12 mouse cellular contexts compared by ENCODE assay signal in the genomic region with DNA sequence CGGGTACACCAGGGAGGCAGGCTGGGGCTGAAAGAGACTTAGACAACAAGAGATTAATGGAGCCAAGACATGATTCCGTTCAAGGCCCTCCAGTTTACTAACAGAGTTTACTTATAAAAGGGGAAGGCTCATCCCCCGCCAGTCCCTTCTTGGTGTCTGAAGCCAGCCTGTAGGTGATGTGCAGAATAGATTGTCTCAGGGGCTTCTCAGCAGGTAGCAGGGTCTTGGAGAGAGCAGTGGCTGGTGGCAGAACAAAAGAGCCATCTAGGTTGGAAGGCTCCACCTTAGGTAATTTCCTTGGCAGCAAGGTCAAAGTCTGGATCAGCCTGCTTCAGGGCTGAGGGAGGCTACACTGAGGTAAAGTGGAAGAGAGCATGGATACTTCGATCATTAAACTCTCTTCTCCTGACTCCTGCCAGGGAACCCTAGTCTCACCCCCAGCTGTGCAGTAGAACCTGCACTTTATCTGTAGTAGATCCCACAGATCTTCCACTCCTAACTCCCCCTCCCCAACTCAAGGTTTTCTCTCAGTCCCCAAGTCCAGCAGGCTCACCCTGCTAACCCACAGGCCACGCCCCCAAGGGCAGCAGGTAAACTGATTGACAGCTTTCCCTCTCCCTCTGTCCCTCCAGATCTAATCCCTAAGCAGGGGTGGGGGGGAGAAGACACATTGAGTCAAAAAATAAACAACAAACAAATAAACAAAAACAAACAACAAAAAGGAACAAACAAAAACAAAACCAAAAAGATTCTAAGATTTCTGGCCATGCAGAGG.
"Had no signal": no experiment of that assay in that cellular context is flagged by ENCODE, and none has a peak within 500 bp of the region (broad histone marks: within the 10 kb centered on the region; RNA-seq: fewer than 3 reads in every experiment).

No protein-coding gene starts in this region.

- H3K27ac ChIP-seq: limb, embryonic 15.5 days; liver, embryonic 13.5 days; lung, embryonic 15.5 days; midbrain, embryonic 10.5 days had no signal

- H3K9ac ChIP-seq: limb, embryonic 15.5 days; liver, embryonic 13.5 days; liver, postnatal 0 days; lung, embryonic 15.5 days had no signal

- H3K27me3 ChIP-seq: limb, embryonic 15.5 days; liver, embryonic 13.5 days; lung, embryonic 15.5 days had no signal

- H3K36me3 ChIP-seq: limb, embryonic 15.5 days; liver, embryonic 13.5 days; lung, embryonic 15.5 days; midbrain, embryonic 10.5 days had no signal

- DNase-seq: kidney, adult 8-10 months; kidney, postnatal 25 days; layer of hippocampus, adult 9-11 months; layer of hippocampus, postnatal 36 days; liver, embryonic 13.5 days; liver, postnatal 0 days; right cerebral cortex, postnatal 25 days; thymus, postnatal 36 days had no signal

- ATAC-seq: liver, postnatal 0 days; midbrain, embryonic 16.5 days had no signal

- H3K9me3 ChIP-seq: limb, embryonic 15.5 days; liver, embryonic 13.5 days; lung, embryonic 15.5 days; midbrain, embryonic 10.5 days had no signal

- H3K4me2 ChIP-seq: limb, embryonic 15.5 days; liver, embryonic 13.5 days; lung, embryonic 15.5 days had no signal

- H3K4me3 ChIP-seq: limb, embryonic 15.5 days; liver, embryonic 13.5 days; lung, embryonic 15.5 days; midbrain, embryonic 10.5 days had no signal

- H3K4me1 ChIP-seq: limb, embryonic 15.5 days; liver, embryonic 13.5 days; lung, embryonic 15.5 days; midbrain, embryonic 10.5 days had no signal
